Mouse (Mus musculus) erythroblast, embryonic 14.5 days (primary cell): ENCODE data around the gene Nmt1.

Experiments
- GATA1 ChIP-seq: IDR thresholded peaks from 2 replicates; pipeline ENCODE4 v1.6.1; 2012; ENCODE audit warnings: low read length, inconsistent platforms, mixed read lengths
- TAL1 ChIP-seq: IDR thresholded peaks from 3 replicates; pipeline ENCODE4 v1.6.1; 2012; ENCODE audit warnings: low read length, inconsistent platforms, mixed read lengths

GRCm38 (mm10) chr11:103116008-103116818, 88.2 kb downstream of the Nmt1 start, which contains the start of gene Hexim1:
- TF ChIP-seq TAL1: no peak
- TF ChIP-seq GATA1: no peak
